Mouse (Mus musculus) hindlimb bud, embryonic 11.5 days (tissue): Measurements from ENCODE around the gene Sec11a.
"Not testable (repeated sequence)": the region's sequence is repeated elsewhere in the genome, so short reads cannot be mapped to it uniquely, and the experiment has no call there.

Experiments used
- DNase-seq: peaks from one replicate; pipeline ENCODE4 v3.0.0-alpha.2; 2012; ENCODE audit warnings: low read depth, low spot score; ENCODE audit errors: extremely low spot score

Sec11a gene

DNA sequence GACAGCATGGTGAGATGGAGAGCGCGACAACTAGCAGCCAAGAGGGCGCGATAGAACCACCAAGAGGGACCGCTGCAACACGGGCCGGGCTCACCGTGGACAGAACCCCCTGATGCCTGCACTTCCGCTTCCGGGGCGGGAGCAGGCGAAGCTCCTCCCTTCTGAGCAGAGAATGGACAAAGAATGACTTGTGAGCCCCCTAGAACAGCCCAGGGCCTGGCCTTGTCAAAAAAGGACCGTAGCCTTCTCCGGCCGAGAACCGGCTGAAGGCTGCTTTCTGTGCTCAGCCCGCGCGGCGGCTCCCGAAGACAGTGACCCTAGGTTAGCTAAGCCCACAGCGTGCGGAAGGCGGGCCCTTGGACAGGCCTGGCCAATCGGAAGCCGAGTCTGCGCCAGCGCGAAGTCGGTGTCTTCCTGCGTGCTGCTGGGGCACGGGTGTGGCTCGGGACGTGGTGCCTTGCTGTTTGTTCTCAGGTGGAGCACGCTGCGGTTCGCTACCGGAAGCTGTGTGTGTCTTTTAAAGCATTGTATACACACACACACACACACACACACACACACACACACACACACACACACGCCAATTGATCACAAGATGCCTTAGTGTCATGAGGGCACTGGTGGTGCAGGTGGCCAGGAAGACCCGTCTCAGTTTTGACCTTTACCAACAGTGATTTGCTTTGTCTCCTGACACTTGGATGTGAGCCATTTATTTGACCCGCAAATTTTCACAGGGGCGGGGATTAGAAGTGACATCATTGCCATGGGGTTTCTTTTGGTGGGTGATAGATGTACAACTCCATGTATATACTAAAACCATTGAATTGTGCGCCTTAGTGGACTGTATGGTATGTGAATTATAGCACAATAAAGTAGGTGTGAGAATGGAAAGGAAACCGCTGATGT is at the start of gene Sec11a:
Gene Sec11a, minus strand, starts transcription at position 336 of the 906 bp plus-strand sequence.
- DNase-seq, result peak; percentile 63

DNA sequence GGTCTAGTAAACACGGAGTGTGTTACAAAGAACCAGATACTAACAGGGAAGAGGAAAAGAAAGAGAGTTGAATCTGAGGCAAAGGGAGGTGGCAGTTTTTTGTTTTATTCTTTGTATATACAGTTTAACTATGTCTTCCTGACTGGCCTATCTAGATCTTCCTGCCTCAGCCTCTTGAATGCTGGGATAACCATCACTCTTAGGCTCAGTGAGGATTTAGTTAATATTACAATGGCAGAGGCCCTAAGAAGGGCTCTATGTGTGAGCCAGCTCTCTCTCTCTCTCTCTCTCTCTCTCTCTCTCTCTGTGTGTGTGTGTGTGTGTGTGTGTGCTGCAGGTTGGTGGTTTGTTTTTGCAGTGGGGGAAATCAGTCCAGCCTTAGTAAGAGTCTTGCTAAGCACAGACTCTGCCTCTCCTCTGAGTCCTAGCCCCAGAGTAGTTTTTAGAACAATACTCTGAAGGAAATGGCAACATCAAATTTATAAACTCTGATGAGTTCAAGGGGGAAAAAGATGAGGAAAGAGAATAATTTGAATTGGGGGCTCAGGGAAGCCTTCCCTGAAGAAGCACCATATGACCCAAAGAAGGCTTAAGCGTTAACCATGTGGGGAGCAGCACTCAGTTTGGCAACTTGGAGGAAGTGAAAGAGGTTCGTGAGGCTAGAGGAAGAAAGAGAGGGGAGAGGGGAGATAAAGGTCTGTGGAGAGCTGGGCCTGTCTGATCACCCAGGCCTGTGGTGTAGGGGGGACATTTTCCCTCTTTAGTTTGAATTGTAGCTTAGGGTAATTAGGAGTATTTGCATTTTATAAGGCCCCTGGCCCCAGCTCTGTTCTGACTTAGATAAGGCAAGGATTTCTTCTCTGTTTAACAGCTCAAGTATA is 47.9 kb upstream of the Sec11a start:
- DNase-seq, result no peak

DNA sequence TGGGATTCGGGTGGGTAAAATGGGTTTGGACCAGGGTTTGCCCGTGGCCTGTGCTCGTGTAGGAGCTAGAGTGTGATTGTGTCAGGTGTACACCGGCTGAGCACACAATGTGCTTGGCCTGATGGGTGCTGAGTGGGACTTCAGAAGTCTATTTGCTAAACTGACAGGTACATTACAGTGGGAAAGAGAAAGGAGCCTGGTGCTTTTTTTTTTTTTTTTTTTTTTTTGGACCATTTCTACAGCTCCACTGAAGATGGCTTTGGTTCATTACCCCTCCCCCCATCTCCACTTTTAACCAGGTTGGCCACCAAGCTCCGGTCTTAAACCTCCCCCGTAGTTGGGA is 47.1 kb upstream of the Sec11a start:
- DNase-seq, result no peak

DNA sequence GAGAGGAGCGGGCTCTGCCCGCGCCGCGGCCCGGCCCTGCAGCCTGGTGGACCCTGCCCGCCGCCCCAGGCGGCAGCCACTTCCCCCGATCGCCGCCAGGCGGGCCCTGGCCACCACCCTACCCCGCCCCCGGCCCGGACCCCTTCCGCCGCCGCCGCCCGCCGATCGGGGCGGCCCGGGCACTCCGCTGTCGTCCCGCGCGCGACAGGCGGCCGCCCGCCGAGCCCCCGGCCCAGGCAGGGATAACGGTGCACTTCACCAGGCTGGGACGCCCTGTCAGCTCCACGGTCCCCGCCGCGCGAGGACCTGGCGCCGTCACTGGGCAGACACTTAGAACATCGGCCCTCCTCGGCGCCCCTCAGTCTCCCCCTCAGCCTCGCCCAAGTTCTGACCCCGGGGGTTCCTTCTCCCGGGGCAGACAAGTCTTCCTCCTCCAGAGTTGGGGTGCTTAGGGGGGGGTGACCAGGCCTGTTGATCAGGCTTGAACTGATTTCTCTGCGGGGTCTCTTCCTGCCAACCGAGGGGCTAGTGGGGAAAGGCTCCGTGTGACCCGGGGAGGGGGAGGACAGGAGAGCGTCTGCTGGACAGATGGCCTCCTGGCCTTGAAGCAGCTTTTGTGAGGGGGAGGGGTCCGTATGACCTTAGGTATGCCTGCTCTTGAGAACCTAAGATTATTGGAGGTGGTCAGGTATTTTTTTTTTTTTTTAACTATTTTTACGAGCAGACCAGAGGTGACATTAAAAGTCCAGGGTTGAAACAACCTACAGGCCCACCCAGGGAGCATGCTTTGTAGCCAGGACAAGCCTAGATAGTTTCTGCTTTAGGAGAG is 46.5 kb upstream of the Sec11a start:
- DNase-seq, result no peak

DNA sequence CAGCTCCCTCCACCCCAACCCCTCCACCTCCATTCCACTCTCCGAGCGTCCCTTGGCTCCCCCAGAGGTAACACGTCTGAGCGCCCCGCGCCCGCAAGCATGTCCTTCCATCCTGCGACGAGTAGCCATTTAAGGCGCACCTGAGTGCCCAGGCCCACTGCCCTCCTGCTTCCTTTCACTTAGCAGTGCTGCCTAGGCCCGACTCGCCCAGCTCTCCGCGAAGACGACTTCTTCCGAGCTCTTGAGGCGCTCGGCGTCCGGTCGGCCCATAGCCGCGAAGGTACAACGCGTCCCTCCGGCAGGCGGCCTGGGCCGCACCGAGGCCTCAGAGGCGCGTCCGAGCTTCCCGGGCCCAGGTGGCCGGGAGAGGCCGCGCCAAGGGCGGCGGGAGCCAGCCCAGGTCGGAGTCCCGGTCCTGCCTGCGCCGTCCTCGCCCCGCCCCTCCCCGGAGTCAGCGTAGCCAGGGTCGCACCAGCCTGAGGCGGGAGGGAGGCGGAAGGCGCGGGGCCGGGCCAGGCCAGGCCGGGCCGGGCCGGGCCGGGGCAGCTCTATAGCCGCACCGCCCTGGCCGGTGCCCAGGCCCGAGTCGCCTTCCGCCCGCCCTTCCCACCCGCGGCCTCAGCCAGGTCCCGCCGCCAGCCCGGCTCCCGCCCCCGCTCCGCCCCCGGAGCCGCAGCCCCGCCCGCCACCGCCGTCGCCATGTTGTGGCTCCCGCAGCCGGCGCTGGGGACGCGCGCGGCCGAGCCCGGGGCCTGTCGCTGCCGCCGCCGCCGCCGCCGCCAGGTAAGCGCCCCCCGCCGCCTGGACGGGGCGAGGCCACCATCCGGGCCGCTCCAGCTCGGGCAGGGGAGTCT is 45.6 kb upstream of the Sec11a start, which contains the start of gene Zfp592:
Gene Zfp592, plus strand, starts transcription at position 702 of the 854 bp plus-strand sequence.
- DNase-seq, result no peak

DNA sequence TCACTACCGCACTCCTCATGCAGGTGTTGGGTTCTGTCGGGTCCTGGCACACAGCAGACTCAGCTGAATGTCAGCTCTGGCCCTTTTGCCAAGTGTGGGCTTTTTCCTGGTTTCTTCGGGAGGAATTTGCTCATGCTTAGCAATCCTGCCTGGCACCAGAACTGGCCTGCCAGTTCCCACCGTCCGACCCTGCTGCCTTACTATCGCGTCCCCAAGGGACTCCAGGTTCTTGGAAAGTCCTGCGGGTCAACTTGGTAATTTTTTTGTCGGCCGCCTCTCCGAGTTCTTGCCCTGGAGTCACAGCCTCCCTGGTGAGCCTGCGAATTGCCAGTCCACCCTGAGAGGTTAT is 45.0 kb upstream of the Sec11a start:
- DNase-seq, result no peak

DNA sequence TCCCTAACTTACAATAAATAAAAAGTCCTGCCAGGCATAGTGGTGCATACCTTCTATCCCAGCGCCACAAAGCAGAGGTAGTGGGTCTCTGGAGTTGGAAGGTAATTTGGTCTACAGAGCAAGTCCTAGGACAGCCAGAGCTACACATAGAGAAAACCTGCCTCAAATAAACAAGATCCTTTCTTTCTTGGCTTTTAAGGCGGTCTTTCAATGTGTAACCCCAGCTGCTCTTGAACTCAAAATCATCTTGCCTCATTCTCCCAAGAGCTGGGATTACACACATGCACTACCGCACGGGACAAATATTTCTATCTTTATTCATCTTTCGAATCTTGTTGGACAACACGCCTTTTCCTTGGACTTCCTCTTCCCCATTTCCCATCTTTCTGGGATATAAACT is 44.5 kb upstream of the Sec11a start:
- DNase-seq, result no peak

DNA sequence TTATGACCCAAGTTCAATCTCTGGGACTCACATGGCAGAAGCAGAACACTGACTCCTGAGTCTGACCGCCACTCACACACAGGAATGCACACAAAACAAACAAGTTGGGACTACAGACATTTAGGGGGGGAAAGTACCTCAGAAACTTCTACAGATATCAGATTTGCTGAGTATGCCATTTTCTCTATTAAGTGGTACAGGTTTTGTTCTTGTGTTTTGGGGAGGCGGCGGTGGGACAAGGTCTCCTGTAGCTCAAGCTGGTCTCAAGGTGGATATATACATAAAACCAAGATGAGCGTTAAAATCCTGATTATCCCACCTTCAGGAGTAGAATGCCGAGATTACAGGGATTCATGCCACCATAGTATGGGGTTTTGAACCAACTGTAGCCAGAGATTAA is 44.0 kb upstream of the Sec11a start:
- DNase-seq, result no peak

DNA sequence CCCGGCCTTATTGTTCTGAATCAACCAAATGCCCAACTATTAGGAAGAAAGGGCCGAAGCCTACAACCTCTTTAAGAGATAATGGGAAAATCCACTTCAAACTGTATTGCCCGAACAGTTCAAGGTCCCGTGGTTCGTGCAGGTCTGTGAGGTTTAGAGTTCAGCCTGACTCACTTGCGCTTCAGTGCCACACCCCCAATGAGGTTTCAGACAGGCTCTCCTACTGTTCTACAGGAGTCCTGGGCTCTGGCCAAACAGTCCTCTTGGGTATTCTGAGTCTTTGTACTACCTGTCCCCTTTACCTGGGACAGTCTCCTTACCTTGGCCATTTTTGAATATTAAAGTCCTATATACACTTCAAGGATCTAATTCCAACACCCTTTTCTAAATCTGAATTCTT is 42.7 kb upstream of the Sec11a start:
- DNase-seq, result no peak

DNA sequence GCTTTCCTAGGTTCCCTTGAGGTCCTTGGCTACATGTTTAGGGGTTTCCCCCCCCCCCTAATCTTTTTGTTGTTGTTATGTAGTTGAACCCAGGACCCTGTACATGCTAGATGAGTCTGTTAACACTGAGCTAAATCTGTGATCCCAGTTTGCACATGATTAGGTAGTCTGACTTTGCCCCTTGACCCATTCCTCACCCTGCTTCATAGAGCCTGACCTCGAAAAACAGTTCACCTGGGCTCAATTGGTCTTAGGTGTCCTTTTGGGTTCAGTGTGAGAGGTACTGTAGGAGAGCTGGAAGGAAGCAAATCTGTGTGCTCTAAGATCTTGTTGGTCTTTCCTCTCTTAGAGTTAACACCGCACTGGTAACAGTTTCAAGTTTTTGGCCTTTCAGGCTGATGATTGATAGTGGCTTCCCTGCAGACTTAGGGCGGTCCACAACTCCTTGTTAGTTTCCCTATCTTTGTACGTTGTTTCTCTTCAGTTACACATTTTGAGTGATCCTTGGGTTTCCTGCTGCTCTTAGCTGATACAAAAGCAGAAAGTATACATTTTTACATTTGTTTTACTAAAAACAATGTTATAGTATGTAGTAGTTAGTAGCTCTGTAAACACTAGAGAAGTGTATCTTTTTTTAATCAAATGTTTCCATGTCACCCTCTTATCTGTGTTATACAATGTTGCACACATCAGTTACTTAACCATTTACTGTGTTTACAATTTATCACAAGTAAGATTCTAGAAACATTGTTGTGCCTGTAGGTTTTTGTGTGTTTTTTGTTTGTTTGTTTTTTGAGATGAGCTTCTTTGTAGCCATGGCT is 40.4 kb upstream of the Sec11a start:
- no peak for DNase-seq

DNA sequence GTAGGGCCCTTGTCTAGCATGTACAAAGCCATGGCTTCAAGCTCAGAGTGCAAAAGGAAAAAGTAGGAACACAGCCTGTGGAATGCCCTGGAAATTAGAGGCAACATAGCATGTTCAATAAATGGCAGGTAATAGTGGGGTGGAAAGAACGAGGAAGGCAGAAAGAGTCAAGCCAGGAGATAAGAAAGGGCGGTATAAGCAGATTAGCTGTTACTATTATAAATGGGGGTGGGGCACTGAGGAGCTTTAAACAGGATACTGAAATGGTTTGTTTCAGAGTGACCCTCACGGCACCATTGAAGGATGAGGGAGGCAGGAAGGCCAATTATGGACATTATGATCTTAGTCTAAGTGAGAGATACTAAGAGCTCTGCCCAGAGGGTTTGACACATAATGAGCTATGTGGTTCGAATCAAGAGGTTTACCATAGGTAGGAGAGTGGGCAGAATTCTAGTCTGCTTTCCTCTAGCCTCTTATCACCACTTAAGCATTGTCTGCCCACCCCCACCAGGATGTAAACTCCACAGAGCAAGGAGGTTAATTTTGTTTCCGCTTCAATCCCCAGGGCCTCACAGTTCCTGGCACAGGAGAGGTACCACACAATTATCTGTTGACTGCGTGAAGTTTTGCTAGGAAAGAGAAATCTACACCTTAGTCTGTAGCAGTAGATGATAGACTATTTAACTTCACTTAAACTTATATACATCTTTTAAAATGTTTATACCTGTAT is 39.0 kb upstream of the Sec11a start:
- DNase-seq, result no peak

DNA sequence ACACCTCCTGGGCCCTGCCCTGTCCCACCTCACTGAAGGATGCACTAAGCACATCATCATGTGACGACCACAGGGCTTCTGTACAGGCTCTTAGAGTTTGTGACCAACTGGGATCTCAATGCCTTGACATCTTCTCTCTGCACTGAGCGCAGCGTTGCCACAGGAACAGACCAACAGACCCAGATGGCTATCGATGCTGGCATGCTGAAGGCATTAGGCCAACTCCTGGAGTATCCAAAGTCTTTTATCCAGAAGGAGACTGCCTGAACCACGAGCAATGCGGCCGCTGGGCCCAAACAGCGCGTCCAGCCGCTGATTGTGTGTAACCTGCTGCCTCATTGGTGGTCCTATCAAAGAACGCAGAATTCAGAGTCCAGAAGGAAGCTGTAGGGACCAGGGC is 33.0 kb upstream of the Sec11a start:
- DNase-seq, result no peak

DNA sequence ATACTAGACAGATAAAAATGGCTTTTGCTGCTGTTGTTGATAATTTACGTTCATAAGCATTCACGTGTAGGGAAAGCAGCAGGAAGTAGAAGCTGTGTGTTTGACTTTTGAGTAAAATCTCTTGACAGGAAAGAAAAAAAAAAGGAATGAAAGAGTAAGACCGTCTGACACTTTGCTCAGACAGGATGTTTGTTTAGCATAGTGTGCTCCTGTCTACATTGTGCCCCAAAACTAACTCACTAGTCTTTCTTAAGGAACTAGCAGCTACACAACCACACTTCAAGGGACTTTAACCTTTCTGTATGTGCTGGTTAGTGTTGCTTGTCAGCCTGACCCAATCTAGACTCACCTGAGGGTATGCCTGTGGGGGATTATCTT is 26.0 kb upstream of the Sec11a start:
- not testable (repeated sequence) for DNase-seq

DNA sequence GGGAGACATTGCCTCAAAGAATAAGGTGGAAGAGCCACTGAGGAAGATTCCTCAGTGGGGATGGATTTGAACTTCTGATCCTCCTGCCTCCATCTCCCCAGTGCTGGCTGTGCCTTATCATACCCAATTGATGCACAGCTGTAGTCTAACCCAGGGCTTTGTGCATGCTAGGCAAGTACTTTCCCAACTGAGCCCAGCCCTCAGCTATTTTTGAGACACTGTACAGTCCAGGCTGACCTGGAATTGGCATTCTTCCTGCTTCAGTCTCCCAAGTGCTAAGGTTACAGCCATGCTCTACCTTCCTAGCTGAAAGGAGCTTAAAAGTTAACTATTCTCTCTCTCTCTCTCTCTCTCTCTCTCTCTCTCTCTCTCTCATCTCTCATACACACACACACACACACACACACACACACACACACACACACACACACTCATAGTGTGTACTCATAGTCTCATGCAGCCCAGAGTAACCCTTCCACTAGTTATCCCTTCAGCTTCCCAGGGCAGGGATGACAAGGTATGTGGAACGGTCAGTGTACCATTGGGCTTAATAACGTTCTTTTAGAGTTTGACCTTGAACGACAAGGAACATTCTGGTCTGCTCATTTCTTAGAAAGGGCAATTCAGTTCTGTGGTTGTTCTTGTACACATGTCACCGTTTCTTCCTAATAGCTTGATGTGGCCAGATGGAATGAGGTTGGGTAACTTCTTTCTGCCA is 25.5 kb upstream of the Sec11a start:
- not testable (repeated sequence) for DNase-seq

DNA sequence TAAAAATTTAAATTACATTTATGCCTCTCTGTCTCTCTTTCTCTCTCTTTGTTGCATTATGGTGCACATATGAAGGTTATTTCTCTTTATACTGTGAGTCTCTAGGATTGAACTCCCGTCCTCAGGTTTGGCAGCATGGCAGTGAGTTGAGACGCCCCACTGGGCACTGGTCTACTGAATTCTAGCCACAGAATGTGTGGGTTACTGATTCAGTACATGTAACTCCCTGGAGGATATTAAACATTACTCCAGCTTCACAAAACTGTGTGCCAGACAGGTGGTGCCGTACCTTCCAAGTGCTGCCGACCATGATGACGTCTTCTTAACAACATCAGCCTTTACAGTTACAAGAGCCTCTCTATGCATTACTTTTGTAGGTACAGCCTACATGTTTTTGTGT is 24.5 kb upstream of the Sec11a start:
- DNase-seq, result no peak

DNA sequence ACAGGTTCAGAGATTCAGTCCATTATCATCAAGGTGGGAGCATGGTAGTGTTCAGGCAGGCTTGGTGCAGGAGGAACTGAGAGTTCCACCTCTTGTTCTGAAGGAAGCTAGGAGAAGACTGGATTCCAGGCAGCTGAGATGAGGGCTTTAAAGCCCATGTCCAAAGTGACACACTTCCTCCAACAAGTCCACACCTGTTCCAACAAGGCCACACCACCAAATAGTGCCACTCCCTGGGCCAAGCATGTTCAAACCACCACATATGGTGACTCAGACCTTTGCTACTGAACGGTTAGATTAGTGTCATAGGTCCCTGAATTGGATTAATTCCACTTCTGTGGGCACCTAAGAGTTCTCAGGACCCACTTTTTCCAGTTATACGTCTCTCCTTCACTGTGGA is 23.8 kb upstream of the Sec11a start:
- no peak for DNase-seq

DNA sequence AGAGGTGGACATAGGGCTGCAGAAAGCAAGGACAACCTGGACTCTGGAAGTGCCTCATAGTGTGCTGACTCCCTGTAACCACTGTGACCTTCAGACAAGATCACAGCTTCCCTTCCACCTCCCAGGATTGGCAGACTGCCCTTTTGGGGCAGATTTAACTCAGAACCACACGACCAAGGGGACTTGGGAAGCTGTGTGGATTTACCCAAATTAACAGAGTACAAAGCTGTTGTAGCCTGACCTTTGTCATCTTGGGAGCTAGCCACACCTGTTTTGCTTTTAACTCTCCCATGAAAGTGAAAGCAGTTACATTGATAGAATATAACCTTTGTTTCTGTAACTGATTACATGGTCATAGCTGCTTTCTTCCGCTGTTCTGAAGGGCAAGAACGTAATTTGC is 23.3 kb upstream of the Sec11a start:
- DNase-seq, result no peak

DNA sequence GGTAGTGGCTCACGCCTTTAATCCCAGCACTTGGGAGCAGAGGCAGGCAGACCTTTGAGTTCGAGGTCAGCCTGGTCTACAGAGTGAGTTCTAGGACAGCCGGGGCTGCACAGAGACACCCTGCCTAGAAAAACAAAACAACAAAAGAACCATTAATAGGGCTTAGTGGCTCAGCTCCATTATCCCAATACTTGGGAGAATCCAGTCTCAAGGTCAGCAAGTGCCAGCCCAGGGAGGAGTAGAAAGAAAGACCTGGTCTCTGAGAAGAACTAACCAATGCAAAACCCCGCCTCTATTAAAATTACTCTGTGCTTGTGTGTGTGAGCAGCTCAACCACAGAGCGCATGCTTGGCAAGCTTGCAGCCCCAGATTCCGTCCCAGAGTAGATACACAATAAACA is 15.2 kb upstream of the Sec11a start:
- DNase-seq, result no peak
